Comparison of ENCODE assay signal across 18 mouse cellular contexts in genomic region chr9:29716795-29717194, GRCm38 (mm10).
"Had no signal": no experiment of that assay in that cellular context is flagged by ENCODE, and none has a peak within 500 bp of the region (broad histone marks: within the 10 kb centered on the region; RNA-seq: fewer than 3 reads in every experiment).

No protein-coding gene starts in this region.

- H3K27me3 ChIP-seq: kidney, embryonic 15.5 days; liver, embryonic 13.5 days; neural tube, embryonic 13.5 days had no signal

- H3K36me3 ChIP-seq: kidney, embryonic 15.5 days; liver, embryonic 13.5 days; neural tube, embryonic 13.5 days had no signal

- DNase-seq: kidney, adult 11 months; kidney, adult 8-10 months; kidney, postnatal 10 days; kidney, postnatal 4 days; liver, embryonic 13.5 days; lung, adult 2 months; lung, postnatal 14 days; lung, postnatal 4 days; midbrain, embryonic 14.5 days; retina, postnatal 1 day; right cerebral cortex, postnatal 14 days; thymus, adult 18-20 months; thymus, postnatal 36 days had no signal

- H3K4me1 ChIP-seq: kidney, embryonic 15.5 days; liver, embryonic 13.5 days had no signal

- H3K9me3 ChIP-seq: kidney, embryonic 15.5 days; liver, embryonic 13.5 days; neural tube, embryonic 13.5 days had no signal

- H3K4me3 ChIP-seq: kidney, embryonic 15.5 days; left cerebral cortex, adult 2 months; liver, embryonic 13.5 days; myocyte; neural tube, embryonic 13.5 days had no signal

- H3K27ac ChIP-seq: kidney, embryonic 15.5 days; left cerebral cortex, adult 2 months; liver, embryonic 13.5 days; neural tube, embryonic 13.5 days had no signal

- H3K9ac ChIP-seq: kidney, embryonic 15.5 days; liver, embryonic 13.5 days; neural tube, embryonic 13.5 days had no signal

- H3K4me2 ChIP-seq: kidney, embryonic 15.5 days; liver, embryonic 13.5 days; midbrain, embryonic 11.5 days; neural tube, embryonic 13.5 days had no signal
